Mouse (Mus musculus): ENCODE measurements around the gene Neb.

DNA sequence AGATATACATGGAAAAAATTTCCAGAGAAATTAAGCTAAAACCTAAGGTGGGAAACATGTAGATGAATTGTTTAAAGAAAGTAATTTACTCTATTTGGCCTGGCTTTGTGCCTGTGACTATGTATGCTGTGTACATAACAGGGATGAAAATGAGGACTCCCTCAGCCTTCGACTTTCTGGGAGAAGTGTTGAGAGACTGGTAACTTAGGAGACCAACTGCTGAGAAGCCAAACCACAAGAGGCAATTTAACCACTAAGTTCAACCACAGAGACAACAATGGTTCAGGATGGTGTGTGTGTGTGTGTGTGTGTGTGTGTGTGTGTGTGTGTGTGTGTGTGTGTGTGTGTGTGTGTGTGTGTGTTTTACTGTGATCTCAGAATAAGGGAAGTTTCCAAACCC is 126.2 kb downstream of the Neb start:
- TF ChIP-seq CTCF (IDR thresholded peaks at IDR 0.05) (no peak), EP300 (IDR thresholded peaks at IDR 0.05) (no peak)
